Mouse (Mus musculus) E14TG2a.4 (cell line): Measurements from ENCODE around the gene Urb1.

ENCODE experiments used
- CTCF ChIP-seq: conservative IDR thresholded peaks from 2 replicates; pipeline ENCODE4 v1.5.1; 2014; ENCODE audit warnings: low read length
- NANOG ChIP-seq: IDR thresholded peaks from 2 replicates; pipeline ENCODE4 v1.6.1; 2014; ENCODE audit warnings: borderline replicate concordance, low read length, mixed read lengths

GRCm38 (mm10) chr16:90774646-90775045, 35.6 kb downstream of the Urb1 start:
- no peak for TF ChIP-seq CTCF
- TF ChIP-seq NANOG, result no peak
